Mouse (Mus musculus) MEL (cell line): ENCODE results near the gene Soga1. TPM values are rescaled to one million over a fixed set of nuclear protein-coding genes. Genes with fewer than 3 reads are reported as not detected.

Experiments
- DNase-seq: peaks from one replicate; pipeline ENCODE4 v3.0.0; 2011; ENCODE audit warnings: low read depth, low spot score
- H3K27ac ChIP-seq: 2 replicates; pipeline ENCODE4 v1.5.1; 2012; ENCODE audit warnings: low read depth, mild to moderate bottlenecking, control low read depth, low read length, moderate library complexity; ENCODE audit not compliant: control insufficient read depth
- H3K27me3 ChIP-seq, 2 experiments: fragments of 150-350 bp in 1 of 2; sonication (generic) in 1 of 2; 2 replicates each; pipeline ENCODE4 v1.6.1; 2012; ENCODE audit warnings: low read length in 2 of 2, mild to moderate bottlenecking in 2 of 2, improper control_type of control experiment in 1 of 2, moderate library complexity in 1 of 2; ENCODE audit not compliant: insufficient read depth in 2 of 2, control insufficient read depth in 1 of 2
- H3K36me3 ChIP-seq, 2 experiments: 2 replicates each; pipeline ENCODE4 v1.6.1; 2012 to 2014; ENCODE audit warnings: low read length in 2 of 2, improper control_type of control experiment in 1 of 2, inconsistent platforms in 1 of 2, mild to moderate bottlenecking in 1 of 2; ENCODE audit not compliant: insufficient read depth in 2 of 2, control insufficient read depth in 1 of 2
- H3K4me1 ChIP-seq, 2 experiments: fragments of 150-350 bp in 1 of 2; sonication (generic) in 1 of 2; 2 replicates each; pipeline ENCODE4 v1.6.1; 2012; ENCODE audit warnings: low read length in 2 of 2, improper control_type of control experiment in 1 of 2, mild to moderate bottlenecking in 1 of 2; ENCODE audit not compliant: insufficient read depth in 2 of 2, control insufficient read depth in 1 of 2
- H3K4me3 ChIP-seq, 2 experiments: fragments of 150-350 bp in 1 of 2; sonication (generic) in 1 of 2; 2 replicates each; pipeline ENCODE4 v1.5.1; 2012; ENCODE audit warnings: low read depth in 2 of 2, low read length in 2 of 2, mild to moderate bottlenecking in 2 of 2, moderate library complexity in 2 of 2, control low read depth in 1 of 2, improper control_type of control experiment in 1 of 2; ENCODE audit not compliant: control insufficient read depth in 1 of 2, insufficient read depth in 1 of 2
- H3K79me2 ChIP-seq: 2 replicates; pipeline ENCODE4 v1.6.1; 2012; ENCODE audit warnings: mild to moderate bottlenecking, low read length, moderate library complexity; ENCODE audit not compliant: control insufficient read depth, poor library complexity, insufficient read depth
- H3K9ac ChIP-seq: 2 replicates; pipeline ENCODE4 v1.6.1; 2012; ENCODE audit warnings: low read depth, mild to moderate bottlenecking, control low read depth, low read length, moderate library complexity; ENCODE audit not compliant: control insufficient read depth, poor library complexity, severe bottlenecking
- H3K9me3 ChIP-seq: fragments of 150-350 bp; sonication (generic); replicated peaks from 2 replicates; pipeline ENCODE4 v1.6.1; 2012; ENCODE audit warnings: mild to moderate bottlenecking, low read length, improper control_type of control experiment, moderate library complexity; ENCODE audit not compliant: insufficient read depth
- CHD2 ChIP-seq: IDR thresholded peaks from 2 replicates; pipeline ENCODE4 v1.6.1; 2011; ENCODE audit warnings: low read length, improper control_type of control experiment
- CTCF ChIP-seq, 3 experiments: IDR thresholded peaks in 2 of 3; conservative IDR thresholded peaks in 1 of 3; 2 replicates each; pipeline ENCODE4 v1.5.1; 2011 to 2012; ENCODE audit warnings: low read length in 3 of 3, low read depth in 2 of 3, mild to moderate bottlenecking in 2 of 3, improper control_type of control experiment in 1 of 3, inconsistent platforms in 1 of 3, mixed read lengths in 1 of 3, moderate library complexity in 1 of 3; ENCODE audit not compliant: control insufficient read depth in 1 of 3, insufficient read depth in 1 of 3, poor library complexity in 1 of 3, severe bottlenecking in 1 of 3
- ELF1 ChIP-seq: IDR thresholded peaks from 2 replicates; pipeline ENCODE4 v1.6.1; 2014; ENCODE audit warnings: low read depth, mild to moderate bottlenecking, inconsistent platforms, low read length, improper control_type of control experiment, moderate library complexity
- ETS1 ChIP-seq: IDR thresholded peaks from 2 replicates; pipeline ENCODE4 v1.6.1; 2012; ENCODE audit warnings: low read depth, mild to moderate bottlenecking, inconsistent platforms, low read length, improper control_type of control experiment, moderate library complexity
- GABPA ChIP-seq: IDR thresholded peaks from 2 replicates; pipeline ENCODE4 v1.6.1; 2012; ENCODE audit warnings: low read depth, mild to moderate bottlenecking, inconsistent platforms, low read length, improper control_type of control experiment, moderate library complexity
- GATA1 ChIP-seq: IDR thresholded peaks from 2 replicates; pipeline ENCODE4 v1.6.1; 2011; ENCODE audit warnings: low read depth, low read length, improper control_type of control experiment
- HCFC1 ChIP-seq: IDR thresholded peaks from 2 replicates; pipeline ENCODE4 v1.6.1; 2012; ENCODE audit warnings: low read depth, mild to moderate bottlenecking, inconsistent platforms, low read length, improper control_type of control experiment, moderate library complexity
- KAT2A ChIP-seq: conservative IDR thresholded peaks from 2 replicates; pipeline ENCODE4 v1.6.1; 2012; ENCODE audit warnings: low read depth, low read length, improper control_type of control experiment, inconsistent platforms
- MAX ChIP-seq: IDR thresholded peaks from 2 replicates; pipeline ENCODE4 v1.6.1; 2011; ENCODE audit warnings: low read length, improper control_type of control experiment
- MEF2A ChIP-seq: IDR thresholded peaks from 2 replicates; pipeline ENCODE4 v1.6.1; 2014; ENCODE audit warnings: low read depth, mild to moderate bottlenecking, inconsistent platforms, low read length, improper control_type of control experiment; ENCODE audit not compliant: poor library complexity, insufficient replicate concordance, severe bottlenecking; ENCODE audit errors: extremely low read depth
- MYB ChIP-seq: IDR thresholded peaks from 2 replicates; pipeline ENCODE4 v1.6.1; 2011; ENCODE audit warnings: mild to moderate bottlenecking, low read depth, low read length, improper control_type of control experiment
- NELFE ChIP-seq: IDR thresholded peaks from 2 replicates; pipeline ENCODE4 v1.6.1; 2011; ENCODE audit warnings: low read depth, low read length, improper control_type of control experiment
- NRF1 ChIP-seq: IDR thresholded peaks from 2 replicates; pipeline ENCODE4 v1.6.1; 2014; ENCODE audit warnings: low read depth, mild to moderate bottlenecking, inconsistent platforms, low read length, improper control_type of control experiment, moderate library complexity; ENCODE audit not compliant: poor library complexity, insufficient read depth, severe bottlenecking
- POLR2A ChIP-seq, 2 experiments: IDR thresholded peaks; 2 replicates each; pipeline ENCODE4 v1.6.1; 2011 to 2012; ENCODE audit warnings: low read length in 2 of 2, mild to moderate bottlenecking in 2 of 2, control low read depth in 1 of 2, improper control_type of control experiment in 1 of 2, low read depth in 1 of 2, moderate library complexity in 1 of 2; ENCODE audit not compliant: control insufficient read depth in 1 of 2, insufficient read depth in 1 of 2, poor library complexity in 1 of 2
- POLR2AphosphoS5 ChIP-seq: IDR thresholded peaks from 2 replicates; pipeline ENCODE4 v1.6.1; 2012; ENCODE audit warnings: low read depth, borderline replicate concordance, mild to moderate bottlenecking, inconsistent platforms, low read length, moderate library complexity, mixed read lengths
- RAD21 ChIP-seq: IDR thresholded peaks from 2 replicates; pipeline ENCODE4 v1.6.1; 2011; ENCODE audit warnings: mild to moderate bottlenecking, low read depth, low read length, improper control_type of control experiment
- SIN3A ChIP-seq: IDR thresholded peaks from 2 replicates; pipeline ENCODE4 v1.6.1; 2012; ENCODE audit warnings: low read length, improper control_type of control experiment, inconsistent platforms
- SMC3 ChIP-seq: IDR thresholded peaks from 2 replicates; pipeline ENCODE4 v1.6.1; 2011; ENCODE audit warnings: low read depth, low read length, improper control_type of control experiment
- TAL1 ChIP-seq: IDR thresholded peaks from 2 replicates; pipeline ENCODE4 v1.6.1; 2012; ENCODE audit warnings: mild to moderate bottlenecking, inconsistent platforms, low read length, moderate library complexity, mixed read lengths
- TBP ChIP-seq: IDR thresholded peaks from 2 replicates; pipeline ENCODE4 v1.8.0; 2011; ENCODE audit warnings: low read depth, low read length, improper control_type of control experiment
- USF2 ChIP-seq, 2 experiments: IDR thresholded peaks; 2 replicates each; pipeline ENCODE4 v1.6.1; 2011 to 2012; ENCODE audit warnings: improper control_type of control experiment in 2 of 2, low read length in 2 of 2, borderline replicate concordance in 1 of 2, inconsistent platforms in 1 of 2, low read depth in 1 of 2, mild to moderate bottlenecking in 1 of 2; ENCODE audit not compliant: insufficient read depth in 1 of 2
- ZMIZ1 ChIP-seq: IDR thresholded peaks from 2 replicates; pipeline ENCODE4 v1.6.1; 2012; ENCODE audit warnings: low read depth, mild to moderate bottlenecking, inconsistent platforms, low read length, improper control_type of control experiment, moderate library complexity
- polyA plus RNA-seq, 2 experiments: library from polyadenylated mRNA; stranded (reverse) in 1 of 2; unstranded in 1 of 2; fragments of >175 nt in 1 of 2; fragments of >200 nt in 1 of 2; gene quantifications; 2 replicates each; pipeline versions ENCODE4 v1.2.1 to v1.2.4; 2012; ENCODE audit warnings: low replicate concordance in 2 of 2, low read depth in 1 of 2; ENCODE audit not compliant: insufficient read length in 2 of 2, insufficient read depth in 1 of 2, missing spikeins in 1 of 2
- total RNA-seq: library from RNA; depleted of rRNA; stranded (reverse); fragments of 300-350 nt; gene quantifications from 2 replicates; pipeline ENCODE4 v1.2.3, GENCODE M21; 2012

The Soga1 gene
- total and polyA plus RNA-seq, 3 experiments = 0.50 to 2.0 TPM; not detected in 1

DNA sequence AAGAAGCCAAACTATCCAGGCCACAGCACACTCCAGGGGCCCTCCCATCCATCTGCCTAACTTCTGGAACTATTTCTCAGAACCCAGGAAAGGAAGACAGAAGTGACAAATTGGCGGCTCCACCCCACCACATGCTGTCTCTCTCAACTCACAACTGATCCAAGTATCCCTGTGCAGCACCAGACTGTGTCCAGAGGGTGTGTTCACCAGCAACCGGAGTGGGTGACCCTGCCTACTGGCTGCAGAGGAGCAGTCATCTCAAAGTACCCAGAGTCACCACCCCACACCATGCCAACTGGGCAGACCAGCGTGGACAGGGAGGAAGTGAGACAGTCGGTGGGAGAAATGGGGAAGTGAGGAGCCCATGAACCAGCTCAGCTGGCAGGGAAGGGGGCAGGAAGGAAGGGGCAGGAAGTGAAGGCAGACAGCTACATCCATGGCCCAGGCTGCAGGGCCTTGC is 15.8 kb downstream of the Soga1 start:
- TF ChIP-seq NRF1 (no peak), MAX (no peak), GATA1 (no peak), CTCF (IDR thresholded peaks at IDR 0.05 in 2 of 3, conservative IDR thresholded peaks at IDR 0.05 in 1 of 3; ENCODE audit: control insufficient read depth in 1 of 3, insufficient read depth in 1 of 3, low read depth in 2 of 3, low read length in 3 of 3, poor library complexity in 1 of 3, severe bottlenecking in 1 of 3) (no peak), POLR2AphosphoS5 (no peak), SIN3A (no peak), USF2 (IDR thresholded peaks at IDR 0.05; ENCODE audit: borderline replicate concordance in 1 of 2, insufficient read depth in 1 of 2, low read depth in 1 of 2, low read length in 2 of 2) (no peak), ETS1 (no peak), KAT2A (no peak), NELFE (no peak)
- TF ChIP-seq, all 39 proteins: peak for 0
- DNase-seq = no peak
- Histone ChIP-seq H3K79me2 (no peaks in the 10 kb centered on the region), H3K36me3 (no peaks in the 10 kb centered on the region), H3K9me3 (no peaks in the 10 kb centered on the region), H3K27me3 (peaks cover 0 to 4% of the 10 kb centered on the region in 2 experiments; a peak in 3 of 4 replicates), H3K27ac (no peak overlapping the region), H3K9ac (no peak overlapping the region), H3K4me1 (no peaks in the 10 kb centered on the region), H3K4me3 (no peak overlapping the region)

DNA sequence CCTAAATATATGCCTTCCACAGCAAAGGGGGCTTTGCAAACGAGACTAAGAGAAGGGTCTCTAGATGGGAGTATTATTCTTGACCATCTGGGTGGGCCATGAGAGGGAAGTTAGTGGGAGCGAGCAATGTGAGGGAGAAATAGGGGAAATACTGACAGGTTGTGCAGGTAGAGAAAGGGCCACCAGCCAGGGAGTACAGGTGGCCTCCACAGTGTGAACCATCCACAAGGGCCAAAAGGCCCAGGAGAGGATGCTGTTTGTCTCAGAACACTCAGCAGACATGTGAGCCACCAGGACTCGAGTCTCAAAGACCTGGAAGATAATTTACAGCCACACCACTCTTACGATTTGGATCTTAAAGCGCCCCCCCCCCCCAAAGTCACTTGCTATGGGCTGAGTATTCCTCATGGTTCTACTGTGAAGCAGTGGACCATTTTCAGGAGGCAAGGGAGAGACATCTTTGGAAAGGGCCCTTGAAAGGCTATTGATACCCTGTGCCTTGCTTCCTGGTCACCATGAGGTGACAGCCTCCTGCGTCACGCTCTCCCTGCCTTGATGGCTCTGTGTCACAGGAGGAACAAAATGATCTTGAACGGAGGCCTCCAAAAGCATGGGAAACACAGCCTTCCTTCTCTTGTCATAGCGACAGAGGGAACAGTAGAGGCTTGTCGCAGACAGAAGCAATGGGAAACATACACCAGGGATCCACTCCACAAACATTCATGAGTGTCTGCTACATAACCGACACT is 18.3 kb downstream of the Soga1 start:
- Histone ChIP-seq H3K4me3 (no peak overlapping the region), H3K27ac (no peak overlapping the region), H3K9me3 (no peaks in the 10 kb centered on the region), H3K79me2 (no peaks in the 10 kb centered on the region), H3K27me3 (peaks cover 0 to 6% of the 10 kb centered on the region in 2 experiments; a peak in 2 of 4 replicates), H3K4me1 (no peaks in the 10 kb centered on the region), H3K36me3 (no peaks in the 10 kb centered on the region), H3K9ac (no peak overlapping the region)
- DNase-seq = no peak
- no peak for TF ChIP-seq TAL1
- no peak for TF ChIP-seq ELF1

DNA sequence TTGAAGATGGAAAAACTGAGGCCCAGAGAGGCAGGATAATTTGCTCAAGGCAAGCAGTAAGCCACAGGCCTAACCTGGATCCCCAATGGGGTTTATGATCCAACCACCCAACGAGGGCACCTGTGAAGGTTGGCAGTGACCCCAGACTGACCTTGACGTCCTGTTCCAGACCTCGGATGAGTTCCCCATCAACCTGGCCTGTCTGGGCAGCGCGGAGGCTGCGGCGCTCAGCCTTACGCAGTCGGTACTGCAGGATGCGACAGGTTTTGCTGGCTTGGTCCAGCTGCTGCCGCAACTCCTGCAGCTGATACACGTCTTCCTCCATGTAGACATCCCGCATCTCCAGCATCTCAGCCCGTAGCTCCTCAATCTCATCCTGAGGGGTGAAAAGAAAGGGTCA is 19.0 kb downstream of the Soga1 start:
- DNase-seq = no peak
- H3K36me3 ChIP-seq = no peaks in the 10 kb centered on the region
- peaks cover 0 to 6% of the 10 kb centered on the region in 2 experiments; a peak in 2 of 4 replicates for H3K27me3 ChIP-seq
- H3K4me3 ChIP-seq = no peak overlapping the region
- no peaks in the 10 kb centered on the region for H3K79me2 ChIP-seq
- no peaks in the 10 kb centered on the region for H3K9me3 ChIP-seq
- no peak for TF ChIP-seq SMC3
- TF ChIP-seq RAD21 = no peak
- no peak for TF ChIP-seq MYB
- no peak for TF ChIP-seq MEF2A
- TF ChIP-seq NELFE = no peak
- TF ChIP-seq CHD2 = no peak
- no peak for TF ChIP-seq TBP
- TF ChIP-seq KAT2A = no peak
- no peak for TF ChIP-seq POLR2A (IDR thresholded peaks at IDR 0.05; ENCODE audit: control insufficient read depth in 1 of 2, insufficient read depth in 1 of 2, low read depth in 1 of 2, low read length in 2 of 2, poor library complexity in 1 of 2)
- TF ChIP-seq ZMIZ1 = no peak
- TF ChIP-seq GABPA = no peak
- no peak for TF ChIP-seq HCFC1
- TF ChIP-seq, all 39 proteins: peak for 0
- H3K9ac ChIP-seq = no peak overlapping the region
- H3K27ac ChIP-seq = no peak overlapping the region
- no peaks in the 10 kb centered on the region for H3K4me1 ChIP-seq
